Mouse (Mus musculus) stomach, postnatal 0 days (tissue): ENCODE results near the gene Sfrp2.

Experiments
- CTCF ChIP-seq: IDR thresholded peaks from 2 replicates; pipeline ENCODE4 v1.5.1; 2016; ENCODE audit warnings: antibody characterized with exemption, low read depth, mild to moderate bottlenecking, moderate library complexity
- EP300 ChIP-seq: optimal IDR thresholded peaks from 2 replicates; pipeline ENCODE3; 2016; ENCODE audit warnings: antibody characterized with exemption

DNA sequence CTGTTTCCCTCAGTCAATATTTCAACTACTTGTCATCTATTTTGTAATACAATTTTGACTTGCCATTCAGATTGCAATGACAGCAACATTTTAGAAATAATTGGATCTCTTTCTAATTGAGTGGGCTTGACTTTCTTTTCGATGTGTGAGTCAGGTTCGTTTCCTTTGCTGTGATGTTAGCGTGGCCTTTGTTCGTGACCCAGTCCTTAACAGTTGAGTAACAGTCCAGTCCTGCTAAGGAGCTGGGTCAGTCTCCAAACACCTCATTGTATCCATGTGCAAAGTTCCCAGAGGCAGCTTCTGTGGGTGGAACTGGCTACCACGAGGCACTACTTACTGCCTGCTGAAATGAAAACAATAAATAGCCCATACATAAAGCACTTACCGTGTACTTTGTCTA, 10.5 kb upstream of the Sfrp2 start:
- no peak for TF ChIP-seq CTCF
- no peak for TF ChIP-seq EP300
